Mouse (Mus musculus) lung, postnatal 14 days (tissue): ENCODE data around the gene Atp2a2.
"Not testable (repeated sequence)": the region's sequence is repeated elsewhere in the genome, so short reads cannot be mapped to it uniquely, and the experiment has no call there.

Source experiments
- DNase-seq: peaks from one replicate; pipeline ENCODE4 v3.0.0; 2021

Gene Atp2a2

DNA sequence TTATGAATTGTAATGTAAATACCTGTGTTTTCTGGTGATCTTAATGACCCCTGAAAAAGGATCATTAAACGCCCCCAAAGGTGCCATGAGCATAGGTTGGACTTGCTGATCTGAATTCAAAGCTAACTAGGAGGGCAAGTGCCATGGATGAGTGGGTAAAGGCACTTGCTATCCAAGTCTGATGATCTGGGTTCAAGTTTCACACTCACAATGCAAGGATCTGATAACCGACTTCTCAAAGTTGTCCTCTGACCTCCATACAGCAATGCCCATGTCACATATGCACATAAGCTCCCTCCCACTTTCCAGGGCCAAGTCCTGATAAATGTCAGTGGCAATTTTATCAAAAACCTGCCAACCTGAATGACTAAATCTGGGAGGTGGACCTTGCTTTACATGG lies 9.0 kb downstream of the Atp2a2 start:
- no peak for DNase-seq

DNA sequence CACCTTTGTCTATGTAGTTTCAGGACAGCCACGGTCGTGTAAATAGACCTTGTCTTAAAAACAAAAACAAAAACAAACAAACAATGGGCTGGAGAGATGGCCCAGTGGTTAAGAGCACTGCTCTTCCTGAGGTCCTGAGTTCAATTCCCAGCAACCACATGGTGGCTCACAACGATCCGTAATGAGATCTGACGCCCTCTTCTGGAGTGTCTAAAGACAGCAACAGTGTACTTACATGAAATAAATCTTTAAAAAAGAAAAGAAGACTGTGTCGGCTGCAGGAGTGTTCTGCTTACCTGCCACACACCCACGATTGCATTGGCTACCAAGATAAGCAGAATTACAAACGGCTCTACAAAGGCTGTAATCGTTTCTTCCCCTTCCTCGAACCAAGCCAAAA lies 10.6 kb downstream of the Atp2a2 start:
- DNase-seq = no peak

DNA sequence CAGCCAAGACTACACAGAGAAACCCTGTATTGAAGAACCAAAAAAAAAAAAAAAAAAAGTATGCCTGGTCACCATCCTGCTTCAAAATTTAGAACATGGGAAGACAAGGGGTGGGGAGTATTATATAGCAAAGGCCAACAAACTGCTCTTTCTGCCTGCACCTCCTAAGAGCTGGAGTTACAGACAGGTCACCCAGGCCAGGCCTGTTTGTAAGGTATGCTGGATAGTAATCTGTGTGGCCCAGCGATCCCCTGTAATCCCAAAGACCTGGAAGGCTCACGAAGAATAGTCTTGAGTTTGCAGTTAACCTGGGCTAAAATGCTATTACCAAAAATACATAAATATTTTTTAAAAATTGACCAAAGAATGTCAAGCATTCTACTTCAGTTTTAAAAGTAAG lies 11.9 kb downstream of the Atp2a2 start:
- no peak for DNase-seq

DNA sequence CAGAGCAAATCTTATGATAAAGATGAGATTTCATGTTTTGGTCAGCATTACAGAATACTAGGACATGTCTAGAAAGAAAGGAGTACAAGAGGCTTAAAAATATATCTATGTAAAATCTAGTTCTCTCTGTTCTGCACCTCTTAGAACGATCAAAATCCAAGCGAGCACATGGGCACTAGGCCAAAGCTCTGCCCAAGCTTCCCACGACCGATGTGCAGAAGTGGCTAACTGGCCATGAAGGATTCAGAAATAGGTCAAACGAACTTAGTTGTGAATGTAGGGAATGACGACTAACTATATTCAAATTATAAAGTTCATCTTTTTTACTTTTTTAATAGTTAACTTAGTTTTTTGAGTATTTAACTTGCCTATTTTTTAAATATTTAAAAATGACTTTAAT lies 14.2 kb downstream of the Atp2a2 start:
- no peak for DNase-seq

DNA sequence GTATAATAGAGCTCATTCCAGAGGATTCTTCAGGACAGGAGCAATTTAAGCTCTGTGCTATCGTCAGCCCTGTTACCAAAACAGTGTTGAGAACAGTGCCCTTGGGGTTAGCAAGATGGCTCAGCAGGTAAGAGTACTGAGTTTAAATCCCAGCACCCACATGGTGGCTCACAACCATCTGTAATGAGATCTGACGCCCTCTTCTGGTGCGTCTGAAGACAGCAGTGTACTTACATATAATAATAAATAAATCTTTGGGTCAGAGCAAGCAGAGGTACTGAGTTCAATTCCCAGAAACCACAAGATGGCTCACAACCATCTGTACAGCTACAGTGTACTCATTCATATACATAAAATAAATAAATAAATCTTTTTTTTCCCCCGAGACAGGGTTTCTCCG lies 15.8 kb downstream of the Atp2a2 start:
- DNase-seq = not testable (repeated sequence)

DNA sequence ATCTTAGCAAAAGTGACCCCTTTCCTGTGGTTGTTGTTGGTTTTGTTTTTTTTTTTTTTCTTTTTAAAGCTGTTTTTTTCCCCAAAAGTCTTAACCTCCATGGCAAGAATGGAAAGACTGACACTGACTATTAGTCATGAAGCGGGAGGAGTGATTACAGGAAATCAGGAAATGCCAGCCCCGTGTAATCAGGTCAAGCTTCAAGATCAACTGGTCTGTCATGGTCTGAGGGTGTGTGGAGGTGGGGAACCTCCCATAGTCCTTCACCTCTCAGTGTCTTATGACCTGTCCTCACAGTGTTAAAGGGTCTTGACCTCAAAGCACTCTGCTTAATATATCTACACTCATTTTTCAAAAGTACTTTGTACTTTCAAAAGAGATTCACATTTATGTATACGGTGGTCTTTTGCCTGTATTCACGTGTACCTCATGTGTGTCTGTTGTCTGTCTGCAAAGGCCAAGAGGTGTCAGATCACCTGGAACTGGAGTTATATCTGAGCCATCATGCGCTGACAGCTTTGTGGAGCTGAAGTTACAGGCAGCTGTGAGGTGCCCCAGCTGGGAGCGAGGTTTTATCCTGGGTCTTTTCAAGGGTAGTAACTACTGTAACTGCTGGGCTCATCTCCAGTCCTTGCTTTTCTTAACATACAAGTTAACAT lies 19.2 kb downstream of the Atp2a2 start:
- DNase-seq = no peak

DNA sequence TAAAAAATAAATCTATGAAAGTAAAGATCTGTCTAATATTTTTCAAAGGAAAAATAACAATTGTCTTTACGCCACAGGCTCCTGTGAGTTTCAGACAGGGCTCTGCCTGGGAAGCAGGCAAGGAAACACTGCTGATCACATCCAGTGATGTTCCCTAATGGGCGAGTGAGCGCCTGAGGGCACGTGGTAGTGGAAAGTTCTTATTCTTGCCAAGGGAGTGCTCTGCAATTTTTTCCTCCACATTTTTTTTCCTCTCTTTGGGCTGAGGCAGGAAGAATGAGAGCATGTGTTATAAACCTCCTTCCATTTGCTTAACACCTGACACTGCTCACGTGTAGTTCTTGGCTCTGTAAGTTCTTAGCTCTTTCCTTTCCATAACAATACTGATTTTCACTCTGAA lies 20.2 kb downstream of the Atp2a2 start:
- DNase-seq = peak; percentile 19

DNA sequence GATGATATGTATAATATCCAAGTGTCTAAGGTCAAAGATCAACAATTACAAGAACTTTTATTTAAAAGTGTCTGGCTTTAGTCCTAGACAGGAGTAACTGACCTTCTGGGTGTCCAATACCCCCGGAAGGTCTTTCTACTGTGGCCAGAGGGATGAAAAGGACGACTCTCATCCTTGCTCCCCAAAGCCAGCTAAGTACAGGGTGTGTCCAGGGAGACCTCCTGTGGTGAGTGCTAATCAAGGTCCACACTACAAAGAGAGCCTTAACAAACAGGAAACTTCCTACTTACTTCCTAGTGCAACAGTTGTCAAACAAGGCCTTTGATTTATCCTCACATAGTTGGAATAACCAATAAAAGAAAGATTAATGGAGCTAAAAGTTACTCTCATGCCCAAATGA lies 22.9 kb downstream of the Atp2a2 start:
- DNase-seq = no peak

DNA sequence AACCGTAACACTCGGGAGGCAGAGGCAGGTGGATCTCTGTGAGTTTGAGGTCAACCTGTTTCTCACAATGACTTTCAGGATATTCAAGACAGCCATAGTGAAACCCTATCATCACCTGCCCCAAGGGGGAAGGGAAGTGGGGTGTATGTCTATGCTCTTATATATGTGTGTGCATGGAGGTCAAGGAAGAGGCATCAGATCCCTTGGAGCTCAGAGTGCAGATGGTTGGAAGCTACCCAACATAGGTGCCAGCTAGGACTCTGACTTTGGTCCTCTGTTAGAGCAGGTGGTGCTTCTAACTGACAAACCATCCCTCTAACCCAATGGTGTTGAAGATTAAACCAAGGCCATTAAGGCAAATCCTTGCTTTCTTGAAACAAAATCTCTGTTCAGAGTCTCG lies 24.5 kb downstream of the Atp2a2 start:
- DNase-seq = no peak

DNA sequence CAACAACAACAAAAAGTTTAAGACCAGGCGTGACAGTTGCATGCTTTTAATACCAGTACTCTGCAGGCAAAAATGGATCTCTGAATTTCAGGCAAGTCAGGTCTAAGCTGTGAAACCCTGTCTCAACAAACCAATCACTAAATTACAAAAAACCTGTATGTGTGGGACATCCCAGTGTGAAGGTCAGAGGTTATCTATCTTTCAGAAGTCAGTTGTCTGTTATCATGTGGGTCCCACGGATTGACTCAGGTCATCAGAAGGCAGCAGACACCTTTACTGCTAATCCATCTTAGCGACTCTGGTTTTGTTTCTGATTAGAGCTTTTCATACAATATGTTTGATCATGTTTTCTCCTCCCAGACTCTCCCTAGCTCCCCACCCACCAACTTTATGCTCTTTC lies 25.9 kb downstream of the Atp2a2 start:
- no peak for DNase-seq

DNA sequence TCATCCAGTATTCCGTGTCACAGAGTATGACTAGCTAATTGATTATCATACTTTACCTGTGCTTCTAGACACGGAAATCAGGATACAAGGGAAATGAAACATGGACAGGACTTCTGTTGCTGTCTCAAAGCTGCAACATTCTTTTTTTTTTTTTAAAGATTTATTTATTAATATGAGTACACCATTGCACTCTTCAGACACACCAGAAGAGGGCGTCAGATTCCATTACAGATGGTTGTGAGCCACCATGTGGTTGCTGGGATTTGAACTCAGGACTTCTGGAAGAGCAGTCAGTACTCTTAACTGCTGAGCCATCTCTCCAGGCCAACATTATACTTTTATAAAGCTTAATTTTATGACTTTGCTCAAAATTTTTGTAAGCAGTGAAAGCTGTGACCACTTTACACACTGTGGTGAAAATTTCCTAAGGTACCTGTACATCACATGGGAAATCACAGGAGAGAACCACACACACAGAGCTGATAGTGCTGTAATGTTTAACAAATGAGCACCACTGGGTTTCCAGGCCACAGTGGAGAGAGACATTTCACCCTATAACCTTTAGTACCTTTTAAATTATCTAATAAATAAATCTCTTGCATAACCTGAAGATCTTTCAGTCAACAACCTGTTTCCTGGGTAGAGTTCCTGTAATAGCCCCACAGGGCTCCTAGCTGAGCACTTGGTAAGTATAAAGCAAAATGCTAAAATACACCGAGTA lies 27.2 kb downstream of the Atp2a2 start:
- DNase-seq = no peak

DNA sequence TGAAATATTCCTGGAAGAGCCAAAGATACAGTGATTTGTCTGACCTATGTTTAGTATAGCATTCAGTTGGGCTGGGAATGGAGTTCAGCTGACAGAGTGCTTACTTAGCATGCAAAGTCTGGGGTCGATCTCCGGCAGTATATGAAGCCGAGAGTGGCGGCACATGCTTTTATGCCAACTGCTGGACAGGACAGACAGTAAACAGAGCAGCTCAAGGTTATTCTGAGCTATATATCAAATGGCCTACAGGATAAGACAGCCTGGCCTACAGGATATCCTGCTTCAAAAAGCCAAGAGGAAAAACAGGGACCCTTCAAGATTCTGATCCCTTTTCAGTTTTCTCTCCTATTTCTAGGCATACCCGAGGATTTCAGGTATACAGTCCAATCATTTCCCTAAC lies 30.4 kb downstream of the Atp2a2 start:
- DNase-seq = no peak

DNA sequence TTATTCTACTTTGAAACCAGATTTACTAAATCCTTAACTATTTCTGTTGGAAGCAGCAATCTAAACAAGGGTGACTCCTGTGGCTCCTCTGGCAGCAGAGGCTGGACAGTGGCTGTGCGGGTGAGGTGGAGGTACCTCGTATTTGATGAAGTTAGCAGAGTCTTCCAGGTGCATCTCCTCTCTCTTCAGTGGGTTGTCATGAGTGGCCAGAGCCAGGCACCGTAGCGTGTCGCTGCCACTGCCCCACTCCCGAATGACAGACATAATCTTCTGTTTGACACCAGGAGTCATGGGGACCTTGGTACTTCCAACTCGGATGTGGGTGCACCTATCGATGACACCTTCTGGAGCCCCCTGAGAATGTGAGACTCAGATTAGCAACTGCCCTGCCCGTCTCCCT lies 40.6 kb downstream of the Atp2a2 start:
- DNase-seq = no peak

DNA sequence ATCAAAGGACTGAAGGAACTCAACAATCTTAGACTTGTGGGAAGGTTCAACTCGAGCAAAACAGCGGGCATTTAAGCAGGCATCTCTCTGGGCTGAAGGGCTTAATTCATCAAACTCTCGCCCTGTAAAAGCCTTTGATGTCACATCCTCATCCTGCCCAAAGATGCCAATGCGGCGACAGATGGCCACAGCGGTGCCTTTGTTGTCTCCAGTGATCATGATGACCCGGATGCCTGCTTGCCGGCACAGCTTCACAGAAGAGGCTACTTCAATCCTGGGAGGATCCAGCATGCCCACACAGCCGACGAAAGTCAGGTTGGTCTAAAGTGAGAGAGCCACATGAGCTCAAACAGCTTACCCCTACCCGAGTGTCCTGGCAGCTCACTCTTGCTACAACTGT lies 41.4 kb downstream of the Atp2a2 start:
- no peak for DNase-seq

DNA sequence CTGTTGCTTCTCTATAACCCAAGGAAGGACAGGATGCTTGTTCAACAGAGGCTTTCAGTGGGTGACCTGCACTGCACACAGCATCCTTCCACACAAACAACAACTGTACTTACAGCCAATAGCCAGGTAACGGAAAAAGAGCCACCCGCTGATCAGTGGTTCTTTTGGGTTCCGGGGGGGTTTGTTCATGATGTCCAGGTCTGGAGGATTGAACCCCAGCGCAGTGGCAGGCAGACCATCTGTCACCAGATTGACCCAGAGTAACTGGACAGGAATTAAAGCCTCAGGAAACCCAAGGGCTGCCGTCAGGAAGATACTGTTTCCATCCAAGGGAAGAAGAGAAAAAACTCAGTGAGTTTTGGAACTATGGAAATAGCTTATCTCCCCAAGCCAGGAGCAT lies 42.7 kb downstream of the Atp2a2 start:
- no peak for DNase-seq

DNA sequence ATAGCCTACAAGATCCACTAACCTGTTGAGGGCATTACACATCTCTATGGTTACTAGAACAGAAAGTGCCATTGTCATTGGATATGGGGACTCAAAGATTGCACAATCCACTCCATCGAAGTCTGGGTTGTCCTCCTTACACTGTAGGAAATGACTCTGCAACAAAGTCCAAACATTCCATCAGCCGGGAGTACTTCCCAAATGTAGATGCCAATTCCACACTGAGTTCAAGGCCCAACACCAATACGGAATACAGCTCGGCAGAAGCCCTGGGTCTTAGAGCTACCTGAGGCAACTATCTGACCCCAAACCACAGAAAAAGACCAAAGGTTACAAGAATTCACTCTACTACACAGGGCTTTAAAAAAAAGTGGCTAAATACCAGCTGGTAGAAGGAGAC lies 44.0 kb downstream of the Atp2a2 start:
- DNase-seq = no peak

DNA sequence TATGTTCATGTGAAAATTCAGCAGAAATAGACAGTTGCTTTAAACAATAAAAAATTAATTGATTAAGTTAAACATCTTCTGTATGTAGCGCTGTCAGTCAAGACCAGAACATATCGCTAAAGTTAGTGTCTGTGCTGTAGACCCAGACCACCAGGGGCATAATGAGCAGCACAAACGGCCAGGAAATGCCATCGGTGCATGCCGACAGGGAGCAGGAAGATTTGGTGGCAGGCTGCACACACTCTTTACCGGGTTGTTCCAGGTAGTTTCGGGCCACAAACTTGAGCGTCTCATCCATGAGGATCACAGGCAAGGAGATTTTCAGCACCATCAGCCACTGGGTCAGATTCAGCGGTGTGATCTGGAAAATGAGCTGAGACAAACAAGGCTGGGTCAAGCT lies 45.0 kb downstream of the Atp2a2 start:
- not testable (repeated sequence) for DNase-seq

DNA sequence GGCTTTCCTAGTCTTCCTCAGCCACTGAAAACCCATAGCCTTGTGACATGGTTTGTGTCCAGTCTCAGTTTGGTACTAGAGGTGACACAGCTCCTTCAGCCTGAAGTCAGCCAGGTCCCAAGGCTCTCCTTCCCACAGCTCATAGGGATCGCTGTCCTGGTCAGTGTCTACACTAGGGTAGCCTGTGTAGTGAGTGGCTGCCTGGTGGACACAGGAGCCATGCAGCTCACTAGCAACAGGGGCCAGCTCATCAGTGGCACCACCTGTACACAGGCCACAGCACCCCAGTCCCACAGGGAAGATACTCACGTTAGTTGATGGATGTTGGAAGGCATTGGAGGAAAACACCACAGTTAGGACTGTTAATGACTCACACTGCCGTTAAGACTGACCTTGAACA lies 46.4 kb downstream of the Atp2a2 start:
- no peak for DNase-seq

DNA sequence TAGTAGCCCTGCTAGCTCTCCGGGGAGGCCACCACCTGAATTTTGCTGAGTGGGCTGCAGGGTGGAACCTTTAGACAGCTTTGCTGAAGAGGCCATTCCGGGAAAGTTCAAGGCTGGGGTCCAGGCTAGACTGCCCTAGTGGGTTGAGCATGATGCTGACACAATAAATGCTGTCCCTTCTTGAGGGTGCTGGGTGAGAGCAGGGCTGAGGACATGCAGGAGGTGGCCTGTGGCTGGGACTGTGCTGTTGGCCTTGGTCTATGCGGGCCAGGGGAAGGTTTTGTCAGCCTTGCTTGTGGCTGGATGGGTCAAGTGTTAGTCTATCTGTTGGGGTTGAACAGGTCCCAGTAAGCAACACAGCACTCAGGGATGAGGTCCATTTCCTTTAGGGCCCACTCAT lies 47.1 kb downstream of the Atp2a2 start:
- no peak for DNase-seq

DNA sequence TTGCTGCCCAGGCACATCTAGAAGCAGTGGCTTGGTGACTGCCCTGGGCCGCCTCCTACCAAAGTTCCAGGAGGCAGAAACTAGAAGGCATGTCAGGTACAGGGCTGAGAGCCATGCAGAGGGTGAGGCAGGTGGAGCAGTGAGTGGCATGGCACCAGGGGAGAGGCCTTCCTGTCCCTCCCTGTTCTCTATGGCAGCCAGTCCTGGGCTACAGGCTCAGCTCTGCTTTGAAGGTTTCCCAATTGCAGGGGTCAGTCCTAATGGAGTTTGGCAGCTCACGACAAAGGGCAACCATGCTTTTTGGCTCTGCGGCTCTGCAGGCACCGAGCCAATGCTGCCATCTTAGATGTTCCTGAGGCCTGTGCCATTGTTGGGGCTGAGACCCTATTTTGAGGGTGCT lies 47.6 kb downstream of the Atp2a2 start:
- DNase-seq = no peak

DNA sequence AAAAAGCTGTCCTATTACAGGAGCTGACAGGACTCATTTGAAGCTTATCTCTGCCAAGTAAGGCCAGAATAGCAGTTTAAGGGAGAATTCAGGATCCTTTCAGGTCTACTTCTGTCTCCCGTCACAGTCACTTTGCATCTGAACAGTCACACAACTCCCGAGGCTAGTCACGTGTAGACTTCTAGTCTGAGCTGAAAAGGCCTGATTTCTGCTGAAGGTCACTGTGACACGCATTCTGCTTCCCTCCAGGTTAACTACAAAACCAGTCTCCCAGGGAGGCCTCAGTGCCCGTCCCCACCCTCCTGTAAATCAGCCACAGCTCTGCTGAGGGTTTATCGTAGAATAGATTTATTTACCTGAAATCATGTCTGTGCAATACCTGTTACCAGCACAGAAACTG lies 48.8 kb downstream of the Atp2a2 start:
- no peak for DNase-seq

DNA sequence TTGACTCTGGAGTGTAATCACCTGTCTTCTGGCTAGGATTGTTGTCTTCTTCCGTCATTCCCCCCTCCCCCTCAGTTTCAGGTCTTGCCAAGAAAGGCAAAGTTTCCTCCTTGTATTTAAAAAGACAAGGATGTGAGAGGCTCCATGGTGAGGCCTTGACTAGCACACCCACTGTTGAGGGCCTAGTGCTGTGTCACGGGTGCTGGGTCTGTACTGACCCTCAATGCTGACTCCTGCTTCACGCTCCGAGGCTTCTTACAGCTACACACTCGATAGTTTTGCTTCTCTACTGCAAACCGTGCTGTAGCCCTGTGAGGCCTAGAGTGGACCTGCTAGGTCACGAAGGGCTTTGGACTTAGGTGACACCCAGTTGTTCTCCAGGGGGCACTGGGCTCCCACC lies 49.8 kb downstream of the Atp2a2 start:
- no peak for DNase-seq

DNA sequence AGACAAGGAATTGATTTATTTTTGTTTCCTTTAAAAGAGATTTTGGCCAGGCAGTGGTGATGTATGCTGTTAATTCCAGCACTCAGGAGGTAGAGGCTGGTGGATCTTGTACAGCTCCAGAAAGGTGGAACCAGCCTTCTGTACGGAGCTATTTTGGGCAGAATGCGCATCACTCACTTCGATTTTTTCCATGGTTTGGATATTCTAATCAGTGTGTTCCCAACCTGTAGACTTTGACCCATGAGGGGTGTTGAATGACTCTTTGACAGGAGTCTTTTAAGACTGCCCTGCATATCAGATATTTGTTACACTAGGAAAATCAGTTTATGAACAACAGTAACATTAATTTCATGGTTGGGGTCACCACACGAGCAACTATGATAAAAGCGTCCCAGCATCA lies 50.7 kb downstream of the Atp2a2 start:
- no peak for DNase-seq

DNA sequence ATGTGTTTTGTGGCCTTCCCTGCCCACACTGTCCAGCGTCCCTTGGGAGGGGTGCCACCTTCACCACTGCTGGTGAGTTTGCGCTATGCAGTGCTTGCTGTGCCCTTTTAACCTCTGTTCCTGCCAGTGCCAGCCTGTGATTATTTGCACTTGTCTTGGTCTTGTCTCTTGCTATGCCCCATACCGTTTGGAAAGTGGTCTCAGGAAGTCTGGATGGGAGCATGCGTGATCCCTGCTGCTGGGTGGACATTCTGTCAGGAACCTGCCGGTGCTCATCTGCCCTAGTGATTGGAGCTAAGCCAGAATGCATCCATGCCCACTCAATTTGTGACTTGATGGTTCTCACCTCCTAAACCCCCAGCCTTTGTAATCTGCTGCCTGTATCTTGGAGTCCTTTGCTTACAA lies 51.1 kb downstream of the Atp2a2 start:
- no peak for DNase-seq

DNA sequence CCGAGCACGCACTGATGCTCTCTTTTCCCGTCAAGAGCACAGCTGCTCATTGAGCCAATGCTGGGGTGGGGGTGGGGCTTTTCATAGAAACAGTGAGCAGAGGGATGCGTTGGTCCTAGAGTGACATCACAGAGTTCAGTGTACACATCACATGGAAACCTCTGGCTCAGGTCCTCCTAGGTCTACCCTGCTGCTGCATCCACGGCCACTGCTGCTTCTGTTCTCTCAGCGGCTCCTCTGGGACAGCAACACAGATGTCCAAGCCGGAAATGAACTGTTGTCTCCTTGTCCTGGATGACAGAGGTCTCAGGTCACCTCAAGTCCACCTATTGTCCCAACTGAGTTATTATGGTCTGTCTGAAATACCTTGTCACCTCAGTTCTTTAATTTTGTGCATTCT lies 52.1 kb downstream of the Atp2a2 start:
- DNase-seq = no peak
